Mouse (Mus musculus) erythroblast, embryonic 14.5 days (primary cell): ENCODE data around the gene Chrm4.

Experiments
- GATA1 ChIP-seq: IDR thresholded peaks from 2 replicates; pipeline ENCODE4 v1.6.1; 2012; ENCODE audit warnings: low read length, inconsistent platforms, mixed read lengths
- TAL1 ChIP-seq: IDR thresholded peaks from 3 replicates; pipeline ENCODE4 v1.6.1; 2012; ENCODE audit warnings: low read length, inconsistent platforms, mixed read lengths

DNA sequence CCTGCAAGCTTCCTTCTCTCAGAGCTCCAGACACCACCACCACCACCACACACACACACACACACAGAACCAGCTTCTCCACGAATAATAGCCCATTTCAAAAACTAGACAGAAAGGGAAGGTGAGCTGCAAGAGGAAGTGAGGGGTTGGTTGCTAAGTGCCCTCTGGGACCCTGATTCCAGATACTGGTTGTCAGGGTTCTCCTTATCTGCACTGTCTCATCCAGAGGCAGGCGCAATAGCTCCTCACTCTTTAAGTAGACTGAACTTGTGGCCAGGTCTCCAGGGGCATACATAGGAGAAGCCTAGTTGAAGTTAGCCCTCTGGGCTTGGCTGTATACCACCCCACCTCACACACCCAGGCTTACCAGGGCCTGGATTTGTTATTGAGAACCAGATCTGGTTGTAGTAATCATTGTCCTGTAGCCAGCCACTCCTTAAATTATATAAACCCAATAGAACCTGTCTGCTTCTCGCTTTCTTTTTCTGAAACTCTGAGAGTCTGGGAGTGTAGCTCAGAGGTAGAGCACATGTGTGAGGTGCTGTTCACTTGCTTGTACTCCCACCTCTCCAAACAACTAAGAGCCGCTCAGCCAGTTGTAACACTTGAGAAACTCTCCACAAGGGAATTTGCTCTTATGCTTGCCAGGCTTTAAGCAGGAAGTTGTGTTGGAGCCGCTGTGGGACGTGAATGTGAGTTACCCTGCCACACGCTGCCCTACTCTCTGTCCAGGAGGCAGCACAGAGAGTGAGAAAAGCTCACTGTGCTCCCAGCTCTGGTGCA lies 13.5 kb upstream of the Chrm4 start:
- TF ChIP-seq GATA1: no peak
- TF ChIP-seq TAL1: no peak
